Mouse (Mus musculus): ENCODE data around the gene Trappc11.

Gene Trappc11

GRCm38 (mm10) chr8:47533344-47534125 is at the start of gene Trappc11, which contains the start of gene Rwdd4a:
Trappc11 (minus strand) TSS chr8:47533470.
Rwdd4a (plus strand) TSS chr8:47533664.
- peak; percentile 92 for DNase-seq

- DNase-seq, result no peak
Measured at GRCm38 (mm10) chr8:47581454-47581853, 48.2 kb upstream of the Trappc11 start.

GRCm38 (mm10) chr8:47573482-47573881 is 40.2 kb upstream of the Trappc11 start:
- no peak for DNase-seq

GRCm38 (mm10) chr8:47570161-47570560 is 36.9 kb upstream of the Trappc11 start:
- DNase-seq, result no peak

- DNase-seq, result no peak
Measured at GRCm38 (mm10) chr8:47568098-47568497, 34.8 kb upstream of the Trappc11 start.

GRCm38 (mm10) chr8:47566551-47566950 is 33.3 kb upstream of the Trappc11 start:
- no peak for DNase-seq

GRCm38 (mm10) chr8:47560801-47561200 is 27.5 kb upstream of the Trappc11 start:
- DNase-seq, result no peak

- no peak for DNase-seq
Measured at GRCm38 (mm10) chr8:47558274-47558673, 25.0 kb upstream of the Trappc11 start.

GRCm38 (mm10) chr8:47556446-47556845 is 23.2 kb upstream of the Trappc11 start:
- no peak for DNase-seq

- DNase-seq, result no peak
Measured at GRCm38 (mm10) chr8:47553613-47554012, 20.3 kb upstream of the Trappc11 start.

GRCm38 (mm10) chr8:47547102-47547501 is 13.8 kb upstream of the Trappc11 start:
- DNase-seq, result no peak

- DNase-seq, result peak; percentile 25
Measured at GRCm38 (mm10) chr8:47544094-47544493, 10.8 kb upstream of the Trappc11 start.

GRCm38 (mm10) chr8:47542746-47543145 is 9.5 kb upstream of the Trappc11 start:
- no peak for DNase-seq

GRCm38 (mm10) chr8:47538323-47538722 is 5.1 kb upstream of the Trappc11 start:
- DNase-seq, result no peak

GRCm38 (mm10) chr8:47528094-47528493 is 5.2 kb downstream of the Trappc11 start:
- DNase-seq, result no peak

- no peak for DNase-seq
Measured at GRCm38 (mm10) chr8:47513601-47514000, 19.7 kb downstream of the Trappc11 start.

GRCm38 (mm10) chr8:47510930-47511329 is 22.3 kb downstream of the Trappc11 start:
- DNase-seq, result no peak

- no peak for DNase-seq
Measured at GRCm38 (mm10) chr8:47505431-47505830, 27.8 kb downstream of the Trappc11 start.

- DNase-seq, result no peak
Measured at GRCm38 (mm10) chr8:47502546-47502945, 30.7 kb downstream of the Trappc11 start.

GRCm38 (mm10) chr8:47501994-47502393 is 31.3 kb downstream of the Trappc11 start:
- DNase-seq, result no peak

GRCm38 (mm10) chr8:47495428-47495827 is 37.8 kb downstream of the Trappc11 start:
- no peak for DNase-seq

- no peak for DNase-seq
Measured at GRCm38 (mm10) chr8:47494602-47495153, 38.6 kb downstream of the Trappc11 start.

- no peak for DNase-seq
Measured at GRCm38 (mm10) chr8:47493106-47493505, 40.2 kb downstream of the Trappc11 start.

- DNase-seq, result no peak
Measured at GRCm38 (mm10) chr8:47487231-47487630, 46.0 kb downstream of the Trappc11 start.

Measured in thymus, postnatal 14 days (tissue).